Mouse (Mus musculus): ENCODE data around the gene Blvrb. TPM values are rescaled to one million over a fixed set of nuclear protein-coding genes. Genes with fewer than 3 reads are reported as not detected.
A peak's percentile ranks its signal among the peaks of the same experiment; 100 is the strongest.

Blvrb gene
- total and polyA plus RNA-seq, 3 experiments: 212 to 460 (median 438) TPM

DNA sequence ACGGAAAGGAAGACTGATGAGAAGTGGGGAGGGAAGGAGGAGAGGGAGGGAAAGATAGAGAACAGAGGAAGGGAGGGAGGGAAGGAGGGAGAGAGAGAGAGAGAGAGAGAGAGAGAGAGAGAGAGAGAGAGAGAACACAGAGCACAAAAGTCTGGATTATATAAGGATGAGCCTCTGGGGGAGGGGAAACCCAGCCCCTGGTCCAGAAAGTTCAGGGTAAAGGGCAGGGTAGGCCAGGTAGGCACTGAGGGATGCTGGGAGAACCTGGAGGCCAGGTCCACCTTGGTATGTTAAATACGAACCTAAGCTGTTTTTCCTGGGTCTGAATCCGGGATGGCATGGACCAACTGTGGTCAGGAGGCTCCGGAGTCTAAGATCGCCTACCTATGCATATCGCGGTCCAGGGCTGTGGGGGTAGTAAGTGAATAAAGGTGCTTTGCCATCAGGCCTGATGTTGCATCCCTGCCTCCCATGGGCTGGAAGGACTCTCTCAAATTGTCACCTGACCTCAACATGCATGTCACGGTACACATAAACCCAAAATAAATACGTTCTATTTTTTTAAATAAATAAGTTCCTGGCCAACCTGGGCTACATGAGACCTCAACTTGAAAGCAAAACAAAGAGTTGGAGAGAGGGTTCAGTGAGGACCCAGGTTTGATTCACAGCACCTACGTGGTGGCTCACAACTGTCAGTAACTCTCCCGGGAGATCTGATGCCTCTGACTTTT lies 23.8 kb downstream of the Blvrb start:
- Histone ChIP-seq H3K4me3 (ENCODE audit: low read depth, low read length) (no peak overlapping the region; the same call in 1 of the 2 replicates), H3K9me3 (replicated peaks) (no peaks in the 10 kb centered on the region), H3K27me3 (ENCODE audit: insufficient read depth, low read length) (no peaks in the 10 kb centered on the region), H3K4me1 (ENCODE audit: insufficient read depth, low read depth, low read length) (peaks cover 41% of the 10 kb centered on the region), H3K36me3 (replicated peaks) (peaks cover 31% of the 10 kb centered on the region)
- no peak for DNase-seq (ENCODE audit: low spot score)
- no peak for TF ChIP-seq GATA2 (IDR thresholded peaks at IDR 0.05; ENCODE audit: borderline replicate concordance, low read depth, low read length)
- no peak for TF ChIP-seq POLR2AphosphoS5 (IDR thresholded peaks at IDR 0.05; ENCODE audit: insufficient replicate concordance, low read depth, low read length)
- no peak for TF ChIP-seq TAL1 (conservative IDR thresholded peaks at IDR 0.05; ENCODE audit: low read depth, low read length)
- no peak for TF ChIP-seq CTCF (IDR thresholded peaks at IDR 0.05; ENCODE audit: low read depth, low read length)
- no peak for TF ChIP-seq GATA1 (IDR thresholded peaks at IDR 0.05; ENCODE audit: borderline replicate concordance, low read length)
- no peak for ATAC-seq (ENCODE audit: extremely low read depth, insufficient number of reproducible peaks, low FRiP score, poor library complexity, severe bottlenecking)

GRCm38 (mm10) chr7:27472596-27472995 lies 24.8 kb downstream of the Blvrb start:
- no peaks in the 10 kb centered on the region for H3K9me3 ChIP-seq (replicated peaks)
- ATAC-seq (ENCODE audit: extremely low read depth, insufficient number of reproducible peaks, low FRiP score, poor library complexity, severe bottlenecking) (no peak), DNase-seq (ENCODE audit: low spot score) (no peak)
- H3K4me3 ChIP-seq (ENCODE audit: low read depth, low read length): peak overlapping the region; percentile 91
- no peaks in the 10 kb centered on the region for H3K27me3 ChIP-seq (ENCODE audit: insufficient read depth, low read length)
- TF ChIP-seq TAL1 (conservative IDR thresholded peaks at IDR 0.05; ENCODE audit: low read depth, low read length) (no peak), POLR2AphosphoS5 (IDR thresholded peaks at IDR 0.05; ENCODE audit: insufficient replicate concordance, low read depth, low read length) (no peak), CTCF (IDR thresholded peaks at IDR 0.05; ENCODE audit: low read depth, low read length) (no peak), GATA1 (IDR thresholded peaks at IDR 0.05; ENCODE audit: borderline replicate concordance, low read length) (no peak), GATA2 (IDR thresholded peaks at IDR 0.05; ENCODE audit: borderline replicate concordance, low read depth, low read length) (no peak)
- H3K4me1 ChIP-seq (ENCODE audit: insufficient read depth, low read depth, low read length): peaks cover 44% of the 10 kb centered on the region
- H3K36me3 ChIP-seq (replicated peaks): peaks cover 33% of the 10 kb centered on the region

- peaks cover 49% of the 10 kb centered on the region for H3K4me1 ChIP-seq (ENCODE audit: insufficient read depth, low read depth, low read length)
- no peaks in the 10 kb centered on the region for H3K9me3 ChIP-seq (replicated peaks)
- peaks cover 33% of the 10 kb centered on the region for H3K36me3 ChIP-seq (replicated peaks)
- ATAC-seq (ENCODE audit: extremely low read depth, insufficient number of reproducible peaks, low FRiP score, poor library complexity, severe bottlenecking) (peak; percentile 74), DNase-seq (ENCODE audit: low spot score) (peak; percentile 98)
- TF ChIP-seq POLR2AphosphoS5 (IDR thresholded peaks at IDR 0.05; ENCODE audit: insufficient replicate concordance, low read depth, low read length) (no peak), GATA2 (IDR thresholded peaks at IDR 0.05; ENCODE audit: borderline replicate concordance, low read depth, low read length) (no peak), TAL1 (conservative IDR thresholded peaks at IDR 0.05; ENCODE audit: low read depth, low read length) (no peak), CTCF (IDR thresholded peaks at IDR 0.05; ENCODE audit: low read depth, low read length) (no peak), GATA1 (IDR thresholded peaks at IDR 0.05; ENCODE audit: borderline replicate concordance, low read length) (no peak)
- H3K27me3 ChIP-seq (ENCODE audit: insufficient read depth, low read length): no peaks in the 10 kb centered on the region
- H3K4me3 ChIP-seq (ENCODE audit: low read depth, low read length): peak within 1 kb of the TSS; percentile 91
These were observed 25.5 kb downstream of the Blvrb start, which contains the start of gene Sertad3 for GRCm38 (mm10) chr7:27473156-27473834. TSS of gene Sertad3 (plus strand) at chr7:27473768.

GRCm38 (mm10) chr7:27473835-27474489 lies 26.2 kb downstream of the Blvrb start:
- peak overlapping the region; percentile 91 for H3K4me3 ChIP-seq (ENCODE audit: low read depth, low read length)
- H3K27me3 ChIP-seq (ENCODE audit: insufficient read depth, low read length): no peaks in the 10 kb centered on the region
- H3K4me1 ChIP-seq (ENCODE audit: insufficient read depth, low read depth, low read length): peaks cover 53% of the 10 kb centered on the region
- DNase-seq (ENCODE audit: low spot score) (no peak), ATAC-seq (ENCODE audit: extremely low read depth, insufficient number of reproducible peaks, low FRiP score, poor library complexity, severe bottlenecking) (no peak)
- H3K9me3 ChIP-seq (replicated peaks): no peaks in the 10 kb centered on the region
- H3K36me3 ChIP-seq (replicated peaks): peaks cover 33% of the 10 kb centered on the region
- TF ChIP-seq CTCF (IDR thresholded peaks at IDR 0.05; ENCODE audit: low read depth, low read length) (no peak), POLR2AphosphoS5 (IDR thresholded peaks at IDR 0.05; ENCODE audit: insufficient replicate concordance, low read depth, low read length) (no peak), GATA1 (IDR thresholded peaks at IDR 0.05; ENCODE audit: borderline replicate concordance, low read length) (no peak), GATA2 (IDR thresholded peaks at IDR 0.05; ENCODE audit: borderline replicate concordance, low read depth, low read length) (no peak)

- DNase-seq (ENCODE audit: low spot score) (peak; percentile 85), ATAC-seq (ENCODE audit: extremely low read depth, insufficient number of reproducible peaks, low FRiP score, poor library complexity, severe bottlenecking) (peak; percentile 82)
- H3K4me1 ChIP-seq (ENCODE audit: insufficient read depth, low read depth, low read length): peaks cover 59% of the 10 kb centered on the region
- peak overlapping the region; percentile 91 for H3K4me3 ChIP-seq (ENCODE audit: low read depth, low read length)
- TF ChIP-seq POLR2AphosphoS5 (IDR thresholded peaks at IDR 0.05; ENCODE audit: insufficient replicate concordance, low read depth, low read length): no peak
- 0 out of 2 replicates have a peak, but pooled peaks have one; percentile 6 for TF ChIP-seq CTCF (IDR thresholded peaks at IDR 0.05; ENCODE audit: low read depth, low read length)
- H3K27me3 ChIP-seq (ENCODE audit: insufficient read depth, low read length): no peaks in the 10 kb centered on the region
- peaks cover 35% of the 10 kb centered on the region for H3K36me3 ChIP-seq (replicated peaks)
- no peaks in the 10 kb centered on the region for H3K9me3 ChIP-seq (replicated peaks)
These were observed 26.7 kb downstream of the Blvrb start for GRCm38 (mm10) chr7:27474490-27474954.

GRCm38 (mm10) chr7:27475596-27475995 lies 27.8 kb downstream of the Blvrb start:
- ATAC-seq (ENCODE audit: extremely low read depth, insufficient number of reproducible peaks, low FRiP score, poor library complexity, severe bottlenecking): no peak

More at GRCm38 (mm10) chr7:27475596-27475995, 27.8 kb downstream of the Blvrb start:
- H3K9me3 ChIP-seq (replicated peaks): no peaks in the 10 kb centered on the region
- no peaks in the 10 kb centered on the region for H3K27me3 ChIP-seq (ENCODE audit: insufficient read depth, low read length)
- peak overlapping the region; percentile 91; the same call in 1 of the 2 replicates for H3K4me3 ChIP-seq (ENCODE audit: low read depth, low read length)
- peaks cover 68% of the 10 kb centered on the region for H3K4me1 ChIP-seq (ENCODE audit: insufficient read depth, low read depth, low read length)
- H3K36me3 ChIP-seq (replicated peaks): peaks cover 39% of the 10 kb centered on the region
- no peak for DNase-seq (ENCODE audit: low spot score)
- TF ChIP-seq TAL1 (conservative IDR thresholded peaks at IDR 0.05; ENCODE audit: low read depth, low read length): no peak
- no peak for TF ChIP-seq GATA2 (IDR thresholded peaks at IDR 0.05; ENCODE audit: borderline replicate concordance, low read depth, low read length)
- no peak for TF ChIP-seq CTCF (IDR thresholded peaks at IDR 0.05; ENCODE audit: low read depth, low read length)
- TF ChIP-seq GATA1 (IDR thresholded peaks at IDR 0.05; ENCODE audit: borderline replicate concordance, low read length): no peak
- TF ChIP-seq POLR2AphosphoS5 (IDR thresholded peaks at IDR 0.05; ENCODE audit: insufficient replicate concordance, low read depth, low read length): no peak

Data from G1E (cell line).